Mouse (Mus musculus): ENCODE measurements around the gene Fchsd2.
A peak's percentile ranks its signal among the peaks of the same experiment; 100 is the strongest.

Fchsd2 gene

GRCm38 (mm10) chr7:101318848-101319247, 226.2 kb downstream of the Fchsd2 start:
- no peak for DNase-seq (ENCODE audit: low spot score in 2 of 2)

DNA sequence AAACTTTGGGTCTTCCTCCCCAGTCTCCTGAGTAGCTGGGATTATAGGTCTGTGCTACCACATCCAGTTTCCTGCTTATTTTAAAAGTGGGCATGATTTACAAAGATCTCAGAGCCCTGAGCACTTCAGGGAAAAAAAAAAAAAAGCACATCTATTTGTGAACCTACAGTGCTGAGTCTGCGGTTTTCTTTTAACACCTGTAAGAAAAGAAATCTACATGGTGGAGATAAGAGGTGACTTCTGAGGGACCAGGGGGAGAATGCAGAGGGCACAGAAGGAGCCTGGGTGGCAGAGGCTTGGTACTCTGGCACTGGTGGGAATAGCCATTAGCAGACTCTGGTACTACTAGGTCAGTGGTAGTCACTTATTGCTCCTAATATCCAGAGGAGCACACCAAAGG, 227.1 kb downstream of the Fchsd2 start:
- no peak for DNase-seq (ENCODE audit: low spot score in 2 of 2)

- peak in 1 of 2 experiments; percentile 15 for DNase-seq (ENCODE audit: low spot score in 2 of 2)
Measured at GRCm38 (mm10) chr7:101320399-101321217, 227.9 kb downstream of the Fchsd2 start.

DNA sequence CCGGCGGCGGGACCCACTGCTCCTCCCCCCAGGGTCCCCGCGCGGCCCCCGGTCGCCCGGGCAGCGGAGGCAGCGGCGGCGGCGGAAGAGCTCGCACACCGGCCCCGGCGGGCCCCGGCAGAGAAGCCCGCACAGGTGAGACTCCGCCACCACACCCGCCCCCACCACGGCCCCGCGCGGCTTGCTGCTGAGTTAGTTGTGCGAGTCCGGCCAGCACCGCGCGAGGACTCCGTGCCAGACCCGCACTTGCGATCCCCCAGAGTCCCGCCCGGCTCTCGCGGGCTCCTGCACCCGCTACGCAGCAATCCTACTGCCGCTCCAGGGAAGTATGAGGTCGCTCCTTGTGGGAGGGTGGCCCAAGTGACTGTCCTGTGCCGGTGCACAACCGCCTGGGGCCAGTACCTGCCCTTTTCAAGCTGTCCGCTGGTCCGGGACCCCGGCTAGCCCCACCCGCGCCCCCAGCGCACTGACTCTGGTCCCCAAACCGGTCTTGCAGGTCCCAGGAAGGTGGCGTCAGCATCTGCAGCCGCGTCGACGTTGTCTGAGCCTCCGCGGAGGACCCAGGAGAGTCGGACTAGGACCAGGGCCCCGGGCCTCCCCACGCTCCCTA, 228.7 kb downstream of the Fchsd2 start:
- DNase-seq (ENCODE audit: low spot score in 2 of 2): peak in 1 of 2 experiments; percentile 16

DNA sequence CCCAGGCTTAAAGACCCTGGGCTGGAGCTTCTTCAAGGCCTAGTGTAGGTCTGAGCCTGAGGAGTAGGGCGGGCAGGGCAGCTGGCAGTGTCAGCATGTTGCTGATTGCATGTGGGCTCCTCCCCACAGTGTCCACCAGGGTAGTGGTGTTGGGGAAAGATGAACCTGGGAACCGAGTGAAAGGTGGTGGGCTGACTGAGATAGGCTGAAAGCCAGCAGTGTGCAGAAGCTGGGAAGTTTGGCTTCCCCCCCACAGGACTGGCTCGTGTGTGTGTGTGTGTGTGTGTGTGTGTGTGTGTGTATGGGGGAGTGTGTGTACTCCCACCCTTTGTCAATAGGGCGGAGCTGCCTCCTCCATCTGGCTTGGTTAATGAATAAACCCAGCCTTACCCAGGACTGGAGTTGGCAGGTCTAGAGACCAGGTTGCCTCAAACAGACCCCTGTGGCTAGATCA, 230.5 kb downstream of the Fchsd2 start:
- DNase-seq (ENCODE audit: low spot score in 2 of 2): no peak

GRCm38 (mm10) chr7:101324142-101324962, 231.7 kb downstream of the Fchsd2 start:
- DNase-seq (ENCODE audit: low spot score in 2 of 2): no peak

DNA sequence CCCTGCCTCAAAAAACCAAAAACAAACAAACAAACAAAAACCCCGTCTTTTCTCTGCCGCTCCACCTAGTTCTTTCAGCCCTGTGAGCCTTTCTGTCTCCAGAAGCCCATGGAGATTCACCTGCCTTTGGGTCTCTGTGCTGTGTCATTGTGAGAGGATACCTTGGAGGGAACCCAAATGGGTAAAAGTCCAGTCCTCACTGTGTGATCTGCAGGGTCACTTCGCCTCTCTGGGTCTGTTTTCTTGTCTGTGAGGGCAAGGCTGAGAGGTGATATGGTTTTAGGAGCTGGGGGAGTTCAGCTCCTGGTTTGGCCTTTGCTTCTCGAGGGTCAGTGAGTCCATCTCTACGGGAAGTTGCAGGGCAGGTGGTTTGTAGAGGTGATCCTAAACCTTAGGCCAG, 233.3 kb downstream of the Fchsd2 start:
- DNase-seq (ENCODE audit: low spot score in 2 of 2): no peak

- no peak for DNase-seq (ENCODE audit: low spot score in 2 of 2)
Measured at GRCm38 (mm10) chr7:101327263-101327662, 234.6 kb downstream of the Fchsd2 start.

GRCm38 (mm10) chr7:101327786-101328185, 235.1 kb downstream of the Fchsd2 start:
- no peak for DNase-seq (ENCODE audit: low spot score in 2 of 2)

GRCm38 (mm10) chr7:101328621-101329158, 236.0 kb downstream of the Fchsd2 start:
- DNase-seq (ENCODE audit: low spot score in 2 of 2): peak in 1 of 2 experiments; percentile 46

DNA sequence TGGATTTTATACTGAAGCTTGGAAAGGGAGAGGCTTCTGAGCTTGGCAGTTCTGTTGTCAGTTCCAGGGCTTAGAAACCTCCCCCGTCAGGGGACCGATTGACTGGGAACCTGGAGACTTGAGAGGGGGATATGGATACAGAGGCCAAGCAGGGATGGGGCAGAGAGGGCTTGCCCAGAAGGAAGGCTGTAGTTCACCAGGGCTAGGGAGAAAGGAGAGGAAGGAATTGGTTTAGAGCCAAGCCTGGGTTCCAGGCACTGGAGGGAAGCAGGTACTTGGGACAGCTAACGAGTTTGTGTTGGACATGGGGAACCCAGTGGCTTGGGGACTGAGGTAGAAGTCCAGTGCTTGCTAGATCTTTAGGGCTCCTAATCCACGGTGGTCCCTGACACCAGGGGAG, 236.9 kb downstream of the Fchsd2 start:
- no peak for DNase-seq (ENCODE audit: low spot score in 2 of 2)

GRCm38 (mm10) chr7:101330074-101330840, 237.6 kb downstream of the Fchsd2 start:
- no peak for DNase-seq (ENCODE audit: low spot score in 2 of 2)

DNA sequence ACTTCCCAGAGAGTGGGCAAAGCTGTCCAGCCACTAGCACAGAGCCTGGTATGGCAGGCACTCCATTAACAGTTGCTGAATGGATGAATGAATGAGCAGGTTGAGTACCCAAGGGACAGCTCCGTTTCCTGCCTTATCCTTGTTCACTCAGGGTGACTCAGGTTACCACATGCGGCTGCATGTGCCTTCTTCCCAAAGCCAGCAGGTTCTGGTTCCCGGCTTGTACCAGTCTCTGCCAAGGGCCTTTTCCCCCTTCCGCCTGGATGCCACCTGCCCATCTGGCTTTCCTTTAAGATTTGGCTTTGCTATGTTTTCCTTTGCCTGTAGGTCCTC, 238.1 kb downstream of the Fchsd2 start:
- DNase-seq (ENCODE audit: low spot score in 2 of 2): no peak

DNA sequence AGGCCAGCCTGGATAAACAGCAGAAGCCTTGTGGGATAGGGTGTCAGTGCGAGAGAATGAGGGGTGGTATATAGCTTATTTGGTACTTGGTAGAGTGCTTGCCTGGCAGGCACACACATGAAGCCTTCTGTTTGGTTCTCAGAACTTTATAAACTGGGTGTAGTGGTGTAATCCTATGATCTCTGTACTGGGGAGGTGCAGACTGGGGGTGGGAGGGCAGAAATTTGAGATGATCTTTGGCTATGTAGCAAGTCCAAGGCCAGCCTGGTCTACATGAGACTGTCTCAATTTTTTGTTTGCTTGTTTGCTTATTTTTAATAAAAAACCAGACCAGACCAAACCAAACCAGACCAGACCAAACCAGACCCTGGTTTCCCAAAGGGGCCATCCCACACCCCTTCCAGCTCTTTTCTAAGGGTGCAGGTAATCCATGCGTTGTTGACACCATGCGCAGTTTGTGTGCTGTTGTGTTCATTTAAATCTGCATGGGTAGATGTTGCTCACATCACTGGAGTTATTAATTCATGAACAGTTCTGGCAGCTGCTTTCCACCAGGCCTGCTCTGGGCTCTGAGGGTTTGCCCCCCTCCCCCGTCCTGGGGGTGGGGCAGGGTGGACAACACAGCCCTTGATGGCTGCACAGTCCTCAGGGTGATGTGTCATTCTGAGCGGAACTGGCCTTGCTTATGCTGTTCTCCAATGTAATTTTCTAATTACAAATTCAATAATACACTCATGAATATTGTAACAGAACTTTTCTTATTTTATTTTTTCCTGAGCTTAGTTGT, 239.6 kb downstream of the Fchsd2 start:
- no peak for DNase-seq (ENCODE audit: low spot score in 2 of 2)

Data from frontal cortex, postnatal 14 days (tissue).